ENCODE assay signal across 9 mouse cellular contexts in genomic region chr11:95223473-95223872, GRCm38 (mm10). TPM values are rescaled to one million over a fixed set of nuclear protein-coding genes. Genes with fewer than 3 reads are reported as not detected.
A peak's percentile ranks its signal among the peaks of the same experiment; 100 is the strongest.
DNase-seq lines count a peak whose midpoint lies in the region; ATAC-seq and TF ChIP-seq lines count a peak whose summit lies in the region.
"Had no signal": no experiment of that assay in that cellular context is flagged by ENCODE, and none has a peak within 500 bp of the region (broad histone marks: within the 10 kb centered on the region; RNA-seq: fewer than 3 reads in every experiment).

No protein-coding gene starts in this region.

- H3K27ac ChIP-seq in embryonic facial prominence, embryonic 15.5 days (replicated peaks): peak overlapping the region; percentile 85
- H3K27ac ChIP-seq in hindbrain, embryonic 15.5 days (replicated peaks): no peak overlapping the region
- no peak overlapping the region for H3K27ac ChIP-seq in liver, adult 2 months (replicated peaks; ENCODE audit: insufficient read depth, low read depth, low read length)
- H3K27ac ChIP-seq in neural tube, embryonic 13.5 days (replicated peaks): no peak overlapping the region
- H3K27ac ChIP-seq in thymus, adult 2 months (ENCODE audit: control insufficient read depth, insufficient read depth, low read length): no peak overlapping the region

- no peaks in the 10 kb centered on the region for H3K79me2 ChIP-seq in liver, adult 2 months (ENCODE audit: control insufficient read depth, insufficient read depth, low read length)

- TF ChIP-seq CTCF in liver, adult 2 months (IDR thresholded peaks at IDR 0.05; ENCODE audit: low read depth, low read length): no peak
- no peak for TF ChIP-seq CTCF in thymus, adult 2 months (IDR thresholded peaks at IDR 0.05; ENCODE audit: borderline replicate concordance, control insufficient read depth, extremely low read depth, insufficient read depth, low read length, poor library complexity)

- under 1% methylated on average over 31 of the region's 31 CpGs for WGBS in embryonic facial prominence, embryonic 15.5 days
- under 1% methylated on average over 30 of the region's 31 CpGs for WGBS in hindbrain, embryonic 15.5 days
- WGBS in liver, adult 2 months: 3% methylated on average over 31 of the region's 31 CpGs
- under 1% methylated on average over 31 of the region's 31 CpGs for WGBS in neural tube, embryonic 13.5 days
- WGBS in thymus, adult 2 months: 5% methylated on average over 31 of the region's 31 CpGs

- peaks cover 48% of the 10 kb centered on the region for H3K4me1 ChIP-seq in embryonic facial prominence, embryonic 15.5 days
- H3K4me1 ChIP-seq in hindbrain, embryonic 15.5 days (replicated peaks): peaks cover 12% of the 10 kb centered on the region
- no peaks in the 10 kb centered on the region for H3K4me1 ChIP-seq in liver, adult 2 months (ENCODE audit: control insufficient read depth, insufficient read depth, low read length)
- H3K4me1 ChIP-seq in neural tube, embryonic 13.5 days (replicated peaks): peaks cover 11% of the 10 kb centered on the region
- no peaks in the 10 kb centered on the region for H3K4me1 ChIP-seq in thymus, adult 2 months (replicated peaks; ENCODE audit: control insufficient read depth, insufficient read depth, low read length)

- peaks cover 23% of the 10 kb centered on the region for H3K27me3 ChIP-seq in embryonic facial prominence, embryonic 15.5 days
- peaks cover 27% of the 10 kb centered on the region for H3K27me3 ChIP-seq in hindbrain, embryonic 15.5 days
- H3K27me3 ChIP-seq in liver, adult 2 months (ENCODE audit: control insufficient read depth, insufficient read depth, low read length): peaks cover 2% of the 10 kb centered on the region
- H3K27me3 ChIP-seq in neural tube, embryonic 13.5 days: peaks cover 70% of the 10 kb centered on the region
- H3K27me3 ChIP-seq in thymus, adult 2 months (ENCODE audit: control insufficient read depth, insufficient read depth, low read length): peaks cover 4% of the 10 kb centered on the region; the same call in 1 of the 2 replicates

- no peak for TF ChIP-seq POLR2A in liver, adult 2 months (IDR thresholded peaks at IDR 0.05; ENCODE audit: extremely low read depth, insufficient read depth, low read length)
- no peak for TF ChIP-seq POLR2A in thymus, adult 2 months (IDR thresholded peaks at IDR 0.05; ENCODE audit: control insufficient read depth, extremely low read depth, insufficient read depth, low read length, poor library complexity)

- H3K9me3 ChIP-seq in embryonic facial prominence, embryonic 15.5 days (replicated peaks): no peaks in the 10 kb centered on the region
- H3K9me3 ChIP-seq in hindbrain, embryonic 15.5 days: no peaks in the 10 kb centered on the region
- no peaks in the 10 kb centered on the region for H3K9me3 ChIP-seq in neural tube, embryonic 13.5 days
- H3K9me3 ChIP-seq: megakaryocyte, embryonic 14.5 days had no signal

- no peaks in the 10 kb centered on the region for H3K36me3 ChIP-seq in embryonic facial prominence, embryonic 15.5 days
- no peaks in the 10 kb centered on the region for H3K36me3 ChIP-seq in hindbrain, embryonic 15.5 days
- no peaks in the 10 kb centered on the region for H3K36me3 ChIP-seq in liver, adult 2 months (ENCODE audit: control insufficient read depth, insufficient read depth, low read length)
- H3K36me3 ChIP-seq in neural tube, embryonic 13.5 days: no peaks in the 10 kb centered on the region
- H3K36me3 ChIP-seq in thymus, adult 2 months (ENCODE audit: control insufficient read depth, insufficient read depth, low read length): no peaks in the 10 kb centered on the region

- peak; percentile 5 to 8 for DNase-seq in right cerebral cortex, adult 2 months (ENCODE audit: low spot score in 2 of 2)
- no peak for DNase-seq in right cerebral cortex, postnatal 25 days
- DNase-seq in liver, adult 2 months (ENCODE audit: extremely low read depth, low read depth, low spot score): peak; percentile 37
- DNase-seq in thymus, adult 2 months: no peak
- no peak for DNase-seq in ovary, postnatal 10 days (ENCODE audit: low spot score)

- H3K9ac ChIP-seq in embryonic facial prominence, embryonic 15.5 days: no peak overlapping the region
- peak overlapping the region; percentile 40 for H3K9ac ChIP-seq in hindbrain, embryonic 15.5 days
- H3K9ac ChIP-seq in liver, adult 2 months (ENCODE audit: low read depth, low read length): no peak overlapping the region
- H3K9ac ChIP-seq in neural tube, embryonic 13.5 days: peak overlapping the region; percentile 47

- H3K4me2 ChIP-seq in embryonic facial prominence, embryonic 15.5 days (replicated peaks): peak overlapping the region; percentile 53
- peak overlapping the region; percentile 89 for H3K4me2 ChIP-seq in hindbrain, embryonic 15.5 days
- peak overlapping the region; percentile 62 for H3K4me2 ChIP-seq in neural tube, embryonic 13.5 days

- ATAC-seq in embryonic facial prominence, embryonic 15.5 days (ENCODE audit: insufficient number of reproducible peaks, low FRiP score, low TSS enrichment, low read depth): peak; percentile 32; the same call in 1 of the 2 replicates
- no peak for ATAC-seq in hindbrain, embryonic 15.5 days (ENCODE audit: low FRiP score, low read depth)
- ATAC-seq in neural tube, embryonic 13.5 days (ENCODE audit: low read depth): peak; percentile 43; the same call in 1 of the 2 replicates

- peak overlapping the region; percentile 28 for H3K4me3 ChIP-seq in embryonic facial prominence, embryonic 15.5 days (replicated peaks)
- peak overlapping the region; percentile 41 for H3K4me3 ChIP-seq in hindbrain, embryonic 15.5 days
- H3K4me3 ChIP-seq in liver, adult 2 months (ENCODE audit: insufficient read depth, low read depth, low read length): no peak overlapping the region
- peak overlapping the region; percentile 34 for H3K4me3 ChIP-seq in neural tube, embryonic 13.5 days
- H3K4me3 ChIP-seq in thymus, adult 2 months (ENCODE audit: control insufficient read depth, insufficient read depth, low read length): no peak overlapping the region
- H3K4me3 ChIP-seq: megakaryocyte, embryonic 14.5 days had no signal

RNA-seq across cellular contexts. Expression of gene Tac4, which starts 37.9 kb away (rescaled TPM):
- 0.13 and 0.21 TPM in 2 replicates for polyA plus RNA-seq in embryonic facial prominence, embryonic 15.5 days (2015; fragmentation: Nextera tagmentation; extraction: Ambion mirVana)
- not detected in 2 replicates for polyA plus RNA-seq in hindbrain, embryonic 15.5 days (2015; fragmentation: Nextera tagmentation; extraction: Ambion mirVana)
- not detected in 2 replicates for total RNA-seq in liver, adult 2 months (2014; rRNA removed)
- not detected in 2 replicates for polyA plus RNA-seq in liver, adult 2 months (2012; rRNA removed)
- 0.15 TPM in 1 of 2 replicates, not detected in the other for polyA plus RNA-seq in neural tube, embryonic 13.5 days (2015; fragmentation: Nextera tagmentation; extraction: Ambion mirVana)
- 0.40 and 0.50 TPM in 2 replicates for polyA plus RNA-seq in thymus, adult 2 months (2012; rRNA removed)

Comparison
In these comparisons a context has a peak if more than half of its experiments do, and no peak if none do; other contexts are left out.
1. DNase-seq: peak in right cerebral cortex, adult 2 months (2 of 2) and liver, adult 2 months (single experiment); none in right cerebral cortex, postnatal 25 days (single experiment), thymus, adult 2 months (single experiment) and ovary, postnatal 10 days (single experiment).
2. H3K4me3 ChIP-seq: peak in embryonic facial prominence, embryonic 15.5 days (single experiment), hindbrain, embryonic 15.5 days (single experiment) and neural tube, embryonic 13.5 days (single experiment); none in liver, adult 2 months (single experiment) and thymus, adult 2 months (single experiment).
3. H3K9ac ChIP-seq: peak in hindbrain, embryonic 15.5 days (single experiment) and neural tube, embryonic 13.5 days (single experiment); none in embryonic facial prominence, embryonic 15.5 days (single experiment) and liver, adult 2 months (single experiment).
4. Peak in every context shown above with its lines, with median percentiles within 50 percentile points of each other: H3K4me2 ChIP-seq.